Mouse (Mus musculus): Measurements from ENCODE around the gene Ctsf.
"Not testable (repeated sequence)": the region's sequence is repeated elsewhere in the genome, so short reads cannot be mapped to it uniquely, and the experiment has no call there.

GRCm38 (mm10) chr19:4874613-4875012 is 19.7 kb downstream of the Ctsf start:
- not testable (repeated sequence) for TF ChIP-seq POLR2A (IDR thresholded peaks at IDR 0.05; ENCODE audit: control insufficient read depth, extremely low read depth, insufficient read depth, low read length, poor library complexity); CTCF (IDR thresholded peaks at IDR 0.05; ENCODE audit: borderline replicate concordance, control insufficient read depth, extremely low read depth, insufficient read depth, low read length, poor library complexity)
